Mouse (Mus musculus) heart, adult 2 months (tissue): ENCODE results near the gene Ubash3b. TPM values are rescaled to one million over a fixed set of nuclear protein-coding genes. Genes with fewer than 3 reads are reported as not detected.

Experiments
- DNase-seq, 2 experiments: peaks; one replicate each; pipeline ENCODE4 v3.0.0; 2021
- H3K27ac ChIP-seq: fragments of 200-600 bp; 2 replicates; pipeline ENCODE4 v1.8.1; 2022
- H3K27me3 ChIP-seq: fragments of 200-500 bp; 2 replicates; pipeline ENCODE4 v1.6.1; 2012; ENCODE audit warnings: mild to moderate bottlenecking, low read length, inconsistent platforms, mixed read lengths; ENCODE audit not compliant: control insufficient read depth, insufficient read depth
- H3K36me3 ChIP-seq: fragments of 200-500 bp; 2 replicates; pipeline ENCODE4 v1.6.1; 2012; ENCODE audit warnings: low read length, inconsistent platforms; ENCODE audit not compliant: control insufficient read depth, insufficient read depth
- H3K4me1 ChIP-seq: fragments of 200-500 bp; 2 replicates; pipeline ENCODE4 v1.6.1; 2011; ENCODE audit warnings: low read length; ENCODE audit not compliant: control insufficient read depth, insufficient read depth
- H3K4me3 ChIP-seq: fragments of 200-600 bp; 2 replicates; pipeline ENCODE4 v1.8.1; 2022
- H3K79me2 ChIP-seq: fragments of 200-500 bp; replicated peaks from 2 replicates; pipeline ENCODE4 v1.6.1; 2012; ENCODE audit warnings: mild to moderate bottlenecking, inconsistent platforms, low read length, moderate library complexity, mixed read lengths; ENCODE audit not compliant: control insufficient read depth, insufficient read depth
- H3K9ac ChIP-seq: fragments of 200-500 bp; 2 replicates; pipeline ENCODE4 v1.6.1; 2012; ENCODE audit warnings: low read depth, mild to moderate bottlenecking, control low read depth, inconsistent platforms, low read length, mixed read lengths
- CTCF ChIP-seq: fragments of 200-600 bp; IDR thresholded peaks from 2 replicates; pipeline ENCODE4 v1.8.1; 2022; ENCODE audit warnings: antibody characterized with exemption, mild to moderate bottlenecking, moderate library complexity
- EP300 ChIP-seq: fragments of 200-500 bp; IDR thresholded peaks from 2 replicates; pipeline ENCODE4 v1.6.1; 2011; ENCODE audit warnings: low read depth, low read length, control low read depth; ENCODE audit not compliant: insufficient read depth
- POLR2A ChIP-seq: fragments of 200-500 bp; IDR thresholded peaks from 2 replicates; pipeline ENCODE4 v1.6.1; 2011; ENCODE audit warnings: mild to moderate bottlenecking, low read depth, low read length, control low read depth; ENCODE audit not compliant: insufficient read depth
- WGBS: fragments of 180-500 bp; shearing (Covaris S2); methylation state at CpG from one replicate; pipeline ENCODE4 v1.1.7; 2018; 5-methylcytosine and 5-hydroxymethylcytosine counted together
- intact Hi-C: fragments of 180-260 bp; cut with DNase I; formaldehyde crosslinking; loops from one replicate; pipeline ENCODE4 v1.15.1; 2025
- polyA plus RNA-seq: library from polyadenylated mRNA; depleted of rRNA; stranded (reverse); fragments of >200 nt; gene quantifications from 2 replicates; pipeline ENCODE4 v1.2.3, GENCODE M21; 2012
- total RNA-seq, 2 experiments: library from RNA; stranded (reverse); gene quantifications; 2 replicates each; pipeline ENCODE4 v1.2.3; 2021

The Ubash3b gene
- total and polyA plus RNA-seq, 3 experiments: 1.5 to 1.9 (median 1.5) TPM

DNA sequence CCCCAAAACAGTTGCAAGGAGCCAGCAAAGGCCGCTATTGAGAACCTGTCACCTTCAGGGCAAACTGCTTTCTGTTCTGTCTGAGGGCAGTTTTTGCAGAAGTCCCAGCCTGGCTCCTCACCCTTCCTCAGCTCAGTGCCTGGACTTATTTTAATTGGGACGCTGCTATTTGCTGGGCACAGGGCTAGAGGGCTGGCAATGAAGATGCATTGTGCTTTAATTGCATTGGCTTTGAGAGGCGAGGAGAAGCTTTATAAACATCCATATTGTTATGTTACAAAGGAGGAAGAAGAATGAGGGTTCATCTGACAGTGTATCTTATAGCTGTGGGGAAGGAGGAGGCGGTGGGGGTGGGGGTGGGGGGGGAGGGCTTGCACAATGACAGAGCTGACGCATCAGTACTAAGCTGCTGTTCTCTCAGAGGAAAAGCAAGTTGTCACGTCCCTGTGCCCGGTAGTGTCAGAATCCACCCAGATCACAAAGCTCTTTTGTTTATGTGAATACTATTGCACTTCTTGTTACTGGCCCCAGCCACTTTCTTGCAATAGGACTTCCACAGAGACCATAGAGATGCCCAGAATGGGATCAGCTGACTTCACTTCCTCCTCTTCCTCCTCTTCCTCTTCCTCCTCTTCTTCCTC, 841 bp downstream of the Ubash3b start:
- WGBS: 72% methylated on average over 7 of the region's 7 CpGs

GRCm38 (mm10) chr9:41159223-41159622, 2.3 kb downstream of the Ubash3b start:
- no peak for DNase-seq
- no peak for TF ChIP-seq CTCF
- TF ChIP-seq POLR2A: no peak
- TF ChIP-seq EP300: no peak
- Histone ChIP-seq H3K79me2 (no peaks in the 10 kb centered on the region), H3K4me1 (peaks cover 3% of the 10 kb centered on the region), H3K4me3 (no peak overlapping the region), H3K27me3 (no peaks in the 10 kb centered on the region), H3K36me3 (no peaks in the 10 kb centered on the region), H3K27ac (no peak overlapping the region), H3K9ac (no peak overlapping the region)
- WGBS: 82% methylated on average over 2 of the region's 2 CpGs
- intact Hi-C loops: loop anchor here (5.0 kb wide), 1 partner anchor 57 kb away; no protein-coding TSS in a partner anchor

More for the DNA sequence above, 841 bp downstream of the Ubash3b start:
- Histone ChIP-seq H3K4me1 (peaks cover 3% of the 10 kb centered on the region), H3K27me3 (no peaks in the 10 kb centered on the region), H3K27ac (no peak overlapping the region), H3K4me3 (no peak overlapping the region), H3K36me3 (no peaks in the 10 kb centered on the region), H3K79me2 (no peaks in the 10 kb centered on the region), H3K9ac (no peak overlapping the region)
- no peak for DNase-seq
- no peak for TF ChIP-seq EP300
- TF ChIP-seq CTCF: no peak
- intact Hi-C loops: no loop called here

- TF ChIP-seq CTCF (no peak), EP300 (0 out of 2 replicates have a peak, but pooled peaks have one; percentile 1), POLR2A (no peak)
- Histone ChIP-seq H3K27ac (peak overlapping the region; percentile 82; the same call in 1 of the 2 replicates), H3K9ac (0 out of 2 replicates have a peak overlapping the region, but pooled peaks have one; percentile 10), H3K36me3 (no peaks in the 10 kb centered on the region), H3K27me3 (no peaks in the 10 kb centered on the region), H3K4me1 (peaks cover 6% of the 10 kb centered on the region), H3K4me3 (peak overlapping the region; percentile 83), H3K79me2 (no peaks in the 10 kb centered on the region)
- 30% methylated on average over 15 of the region's 15 CpGs for WGBS
- intact Hi-C loops: loop anchor here (5.0 kb wide), 1 partner anchor 56 kb away; no protein-coding TSS in a partner anchor
- DNase-seq: no peak
These were observed 3.5 kb downstream of the Ubash3b start for GRCm38 (mm10) chr9:41157872-41158567.

DNA sequence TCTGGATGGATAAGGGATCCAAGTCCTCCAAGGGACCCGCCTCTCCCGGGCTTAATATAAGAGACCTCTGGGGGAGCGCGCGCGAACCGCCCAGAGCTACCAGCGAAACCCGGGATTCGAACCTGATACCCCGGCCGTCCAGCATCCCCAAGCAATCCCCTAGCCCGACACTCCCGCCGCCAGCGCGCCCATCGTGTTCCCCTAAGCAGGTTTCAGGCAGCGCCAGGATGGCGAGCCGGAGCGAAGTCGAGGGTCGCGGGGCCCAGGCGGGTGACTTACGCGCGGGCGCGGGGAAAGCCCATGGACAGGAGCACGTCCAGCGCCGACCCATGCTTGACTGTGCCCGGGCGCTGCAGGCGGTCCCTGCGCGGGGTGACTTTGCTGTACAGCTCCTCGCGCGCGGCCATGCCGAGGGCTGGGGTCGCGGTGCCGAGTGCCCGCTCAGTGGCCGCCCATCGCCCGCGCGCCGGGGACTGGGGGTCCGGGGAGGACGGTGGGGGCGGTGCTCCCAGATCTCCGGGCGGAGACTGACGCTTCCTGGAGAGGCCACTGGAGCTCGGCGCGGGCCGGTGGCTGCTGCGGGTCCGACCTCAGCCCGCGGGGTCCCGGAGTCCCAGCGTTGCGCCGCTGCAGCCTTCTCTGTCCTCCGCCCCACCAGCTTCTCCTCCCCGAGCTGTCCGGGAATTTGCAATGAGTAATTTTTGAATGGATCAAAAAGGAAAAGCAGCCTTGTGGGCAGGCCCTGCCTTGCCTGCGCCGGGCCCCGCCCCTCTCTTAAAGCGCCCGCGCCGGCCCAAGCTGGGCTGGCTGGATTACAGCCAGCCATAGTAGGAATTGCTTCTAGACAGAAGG, 4.3 kb downstream of the Ubash3b start:
- under 1% methylated on average over 82 of the region's 82 CpGs for WGBS

GRCm38 (mm10) chr9:41156720-41157019, 4.8 kb downstream of the Ubash3b start:
- TF ChIP-seq EP300: no peak
- TF ChIP-seq POLR2A: no peak
- no peak for TF ChIP-seq CTCF
- H3K4me1 ChIP-seq: peaks cover 6% of the 10 kb centered on the region
- H3K36me3 ChIP-seq: no peaks in the 10 kb centered on the region
- intact Hi-C loops: loop anchor here (5.0 kb wide), 1 partner anchor 54 kb away; no protein-coding TSS in a partner anchor
- no peaks in the 10 kb centered on the region for H3K79me2 ChIP-seq
- H3K4me3 ChIP-seq: peak overlapping the region; percentile 83
- no peaks in the 10 kb centered on the region for H3K27me3 ChIP-seq
- 1% methylated on average over 20 of the region's 20 CpGs for WGBS
- peak overlapping the region; percentile 87 for H3K9ac ChIP-seq
- peak overlapping the region; percentile 82; the same call in 1 of the 2 replicates for H3K27ac ChIP-seq
- DNase-seq: peak; percentile 48 to 61

More for the DNA sequence above, 4.3 kb downstream of the Ubash3b start:
- H3K4me1 ChIP-seq: peaks cover 6% of the 10 kb centered on the region
- no peaks in the 10 kb centered on the region for H3K79me2 ChIP-seq
- H3K36me3 ChIP-seq: no peaks in the 10 kb centered on the region
- peak; percentile 32 for TF ChIP-seq CTCF
- TF ChIP-seq EP300: 0 out of 2 replicates have a peak, but pooled peaks have one; percentile 8
- peak; percentile 61 for TF ChIP-seq POLR2A
- peak overlapping the region; percentile 83 for H3K4me3 ChIP-seq
- intact Hi-C loops: loop anchor here (5.0 kb wide), 1 partner anchor 55 kb away; no protein-coding TSS in a partner anchor
- no peaks in the 10 kb centered on the region for H3K27me3 ChIP-seq
- H3K27ac ChIP-seq: peak overlapping the region; percentile 82
- peak overlapping the region; percentile 87 for H3K9ac ChIP-seq
- peak; percentile 85 to 87 for DNase-seq
